Mouse (Mus musculus): ENCODE measurements around the gene Tmem190. TPM values are rescaled to one million over a fixed set of nuclear protein-coding genes. Genes with fewer than 3 reads are reported as not detected.

Tmem190 gene
- polyA plus RNA-seq, 1 experiment from 2014 or later = not detected

DNA sequence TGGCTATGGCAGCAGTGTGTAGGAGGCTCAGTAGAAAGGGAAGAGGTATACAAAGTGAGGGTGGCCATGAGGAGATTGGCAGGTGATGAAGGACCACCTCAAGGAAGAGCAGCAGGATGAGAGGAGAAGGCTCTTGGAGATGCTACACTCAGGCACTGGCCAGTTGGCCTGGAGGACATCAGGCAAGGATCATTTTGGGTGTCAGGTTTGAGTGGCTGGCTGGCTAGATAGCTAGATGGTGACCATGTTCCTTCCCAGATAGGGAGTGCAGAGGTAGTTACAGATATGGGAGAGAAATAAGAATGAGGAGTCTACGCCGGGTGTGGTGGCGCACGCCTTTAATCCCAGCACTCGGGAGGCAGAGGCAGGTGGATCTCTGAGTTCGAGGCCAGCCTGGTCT, 37.9 kb upstream of the Tmem190 start:
- DNase-seq (ENCODE audit: low spot score) = no peak
- H3K27ac ChIP-seq = no peak overlapping the region
- ATAC-seq (ENCODE audit: low FRiP score) = no peak
- no peak overlapping the region for H3K4me3 ChIP-seq (replicated peaks; ENCODE audit: low read length)
- peaks cover 20% of the 10 kb centered on the region for H3K4me1 ChIP-seq (replicated peaks; ENCODE audit: control insufficient read depth, insufficient read depth, low read length)
- H3K9me3 ChIP-seq (ENCODE audit: control insufficient read depth, low read length) = no peaks in the 10 kb centered on the region
- peaks cover 36% of the 10 kb centered on the region for H3K36me3 ChIP-seq (replicated peaks; ENCODE audit: control insufficient read depth, insufficient read depth)
- H3K9ac ChIP-seq = no peak overlapping the region
- no peaks in the 10 kb centered on the region for H3K27me3 ChIP-seq (ENCODE audit: control insufficient read depth, insufficient read depth, low read length)
- H3K4me2 ChIP-seq (replicated peaks) = no peak overlapping the region
- 97% methylated on average over 5 of the region's 6 CpGs for WGBS

- Histone ChIP-seq H3K36me3 (replicated peaks; ENCODE audit: control insufficient read depth, insufficient read depth) (peaks cover 36% of the 10 kb centered on the region), H3K4me2 (replicated peaks) (no peak overlapping the region), H3K4me3 (replicated peaks; ENCODE audit: low read length) (no peak overlapping the region), H3K9ac (no peak overlapping the region), H3K27me3 (ENCODE audit: control insufficient read depth, insufficient read depth, low read length) (no peaks in the 10 kb centered on the region), H3K4me1 (replicated peaks; ENCODE audit: control insufficient read depth, insufficient read depth, low read length) (peaks cover 13% of the 10 kb centered on the region), H3K27ac (no peak overlapping the region), H3K9me3 (ENCODE audit: control insufficient read depth, low read length) (no peaks in the 10 kb centered on the region)
- DNase-seq (ENCODE audit: low spot score) (no peak), ATAC-seq (ENCODE audit: low FRiP score) (no peak)
- WGBS = 85% methylated on average over 22 of the region's 22 CpGs
These were observed 36.3 kb upstream of the Tmem190 start for GRCm38 (mm10) chr7:4746326-4746980.

DNA sequence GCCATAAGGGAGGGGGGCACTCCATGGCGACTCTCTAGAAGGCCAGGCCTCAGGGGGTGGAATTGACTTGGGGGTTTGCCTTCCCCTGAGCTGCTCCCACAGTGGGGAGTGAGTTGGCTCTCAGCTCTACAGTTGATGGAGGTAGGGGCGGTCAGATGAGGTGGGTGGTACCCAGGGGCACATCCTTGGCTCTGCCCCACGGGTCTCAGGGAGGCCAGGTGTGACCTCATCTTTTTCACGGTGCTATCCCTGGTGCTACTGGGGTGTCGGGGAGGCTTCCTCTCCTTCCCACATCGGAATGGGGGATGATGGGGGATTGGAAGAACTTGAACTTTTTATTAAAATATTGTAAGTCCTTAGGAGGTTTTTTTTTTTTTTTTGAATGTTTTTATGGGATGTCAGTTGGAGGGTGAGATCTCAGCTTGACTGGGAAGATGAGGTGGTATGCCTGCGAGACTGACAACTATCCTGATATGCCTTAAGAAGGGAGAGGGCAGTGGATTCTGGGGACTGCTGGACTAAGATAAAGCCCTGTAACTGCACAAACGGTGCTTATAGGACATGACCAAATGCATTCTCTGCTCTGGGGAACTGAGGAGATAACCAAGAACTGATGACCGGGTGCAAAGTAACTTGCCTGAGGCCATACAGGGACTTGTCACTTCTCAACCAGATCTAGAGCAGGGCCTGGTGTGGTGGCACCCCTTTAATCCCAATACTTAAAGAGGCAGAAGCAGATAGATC, 35.4 kb upstream of the Tmem190 start:
- Histone ChIP-seq H3K4me1 (replicated peaks; ENCODE audit: control insufficient read depth, insufficient read depth, low read length) (peaks cover 5% of the 10 kb centered on the region), H3K9ac (no peak overlapping the region), H3K27me3 (ENCODE audit: control insufficient read depth, insufficient read depth, low read length) (no peaks in the 10 kb centered on the region), H3K27ac (no peak overlapping the region), H3K4me2 (replicated peaks) (no peak overlapping the region), H3K9me3 (ENCODE audit: control insufficient read depth, low read length) (no peaks in the 10 kb centered on the region), H3K36me3 (replicated peaks; ENCODE audit: control insufficient read depth, insufficient read depth) (peaks cover 36% of the 10 kb centered on the region), H3K4me3 (replicated peaks; ENCODE audit: low read length) (no peak overlapping the region)
- 84% methylated on average over 9 of the region's 9 CpGs for WGBS
- DNase-seq (ENCODE audit: low spot score) = no peak
- ATAC-seq (ENCODE audit: low FRiP score) = 0 out of 2 replicates have a peak, but pooled peaks have one; percentile 13

DNA sequence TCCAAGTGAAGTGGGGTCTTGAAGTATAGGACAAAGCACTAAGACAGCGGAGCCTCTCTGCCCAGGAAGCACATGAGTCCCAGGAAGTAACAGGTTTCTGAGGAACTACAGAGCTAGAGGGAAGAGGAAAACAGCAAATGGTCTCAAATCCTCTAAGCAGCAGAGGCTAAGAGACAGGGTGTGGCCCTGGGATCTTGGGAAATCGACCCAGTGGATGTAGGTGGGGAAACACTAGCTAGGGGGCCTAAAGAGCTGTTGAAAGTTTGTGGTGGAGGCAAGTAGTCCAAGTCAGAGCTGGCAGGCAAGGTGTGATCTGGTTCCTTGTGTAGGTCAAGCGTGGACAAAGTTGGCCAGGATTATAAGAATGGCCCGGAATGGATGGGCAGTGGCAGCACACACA, 34.4 kb upstream of the Tmem190 start:
- H3K4me2 ChIP-seq (replicated peaks) = no peak overlapping the region
- H3K4me3 ChIP-seq (replicated peaks; ENCODE audit: low read length) = no peak overlapping the region
- no peaks in the 10 kb centered on the region for H3K4me1 ChIP-seq (replicated peaks; ENCODE audit: control insufficient read depth, insufficient read depth, low read length)
- H3K27ac ChIP-seq = no peak overlapping the region
- peaks cover 36% of the 10 kb centered on the region for H3K36me3 ChIP-seq (replicated peaks; ENCODE audit: control insufficient read depth, insufficient read depth)
- 76% methylated on average over 4 of the region's 4 CpGs for WGBS
- DNase-seq (ENCODE audit: low spot score) = no peak
- H3K9ac ChIP-seq = no peak overlapping the region
- no peaks in the 10 kb centered on the region for H3K27me3 ChIP-seq (ENCODE audit: control insufficient read depth, insufficient read depth, low read length)
- ATAC-seq (ENCODE audit: low FRiP score) = no peak
- no peaks in the 10 kb centered on the region for H3K9me3 ChIP-seq (ENCODE audit: control insufficient read depth, low read length)

DNA sequence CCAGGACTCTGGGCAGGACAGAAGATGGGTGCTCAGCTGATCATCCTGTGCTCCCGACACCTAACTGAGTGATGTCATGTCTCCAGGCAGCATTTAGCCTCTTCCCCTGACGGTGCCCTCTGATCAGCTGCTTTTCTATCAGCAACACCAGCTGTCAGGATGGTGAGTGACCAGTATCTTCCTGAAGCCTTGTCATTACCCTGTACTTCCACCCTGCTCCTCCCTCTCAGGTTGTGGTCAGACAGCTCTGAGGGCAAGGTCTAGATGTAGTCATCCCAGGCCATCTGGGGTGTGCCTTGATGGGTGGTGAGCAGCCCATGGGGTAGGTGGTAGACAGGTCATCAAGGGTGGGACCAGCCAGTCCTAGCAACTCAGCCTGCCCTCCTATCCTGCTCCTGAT, 33.6 kb upstream of the Tmem190 start:
- no peak overlapping the region for H3K4me2 ChIP-seq (replicated peaks)
- 90% methylated on average over 2 of the region's 2 CpGs for WGBS
- ATAC-seq (ENCODE audit: low FRiP score) (no peak), DNase-seq (ENCODE audit: low spot score) (no peak)
- H3K9ac ChIP-seq = no peak overlapping the region
- no peaks in the 10 kb centered on the region for H3K27me3 ChIP-seq (ENCODE audit: control insufficient read depth, insufficient read depth, low read length)
- peaks cover 30% of the 10 kb centered on the region for H3K36me3 ChIP-seq (replicated peaks; ENCODE audit: control insufficient read depth, insufficient read depth)
- H3K27ac ChIP-seq = no peak overlapping the region
- no peak overlapping the region for H3K4me3 ChIP-seq (replicated peaks; ENCODE audit: low read length)
- no peaks in the 10 kb centered on the region for H3K9me3 ChIP-seq (ENCODE audit: control insufficient read depth, low read length)
- no peaks in the 10 kb centered on the region for H3K4me1 ChIP-seq (replicated peaks; ENCODE audit: control insufficient read depth, insufficient read depth, low read length)

DNA sequence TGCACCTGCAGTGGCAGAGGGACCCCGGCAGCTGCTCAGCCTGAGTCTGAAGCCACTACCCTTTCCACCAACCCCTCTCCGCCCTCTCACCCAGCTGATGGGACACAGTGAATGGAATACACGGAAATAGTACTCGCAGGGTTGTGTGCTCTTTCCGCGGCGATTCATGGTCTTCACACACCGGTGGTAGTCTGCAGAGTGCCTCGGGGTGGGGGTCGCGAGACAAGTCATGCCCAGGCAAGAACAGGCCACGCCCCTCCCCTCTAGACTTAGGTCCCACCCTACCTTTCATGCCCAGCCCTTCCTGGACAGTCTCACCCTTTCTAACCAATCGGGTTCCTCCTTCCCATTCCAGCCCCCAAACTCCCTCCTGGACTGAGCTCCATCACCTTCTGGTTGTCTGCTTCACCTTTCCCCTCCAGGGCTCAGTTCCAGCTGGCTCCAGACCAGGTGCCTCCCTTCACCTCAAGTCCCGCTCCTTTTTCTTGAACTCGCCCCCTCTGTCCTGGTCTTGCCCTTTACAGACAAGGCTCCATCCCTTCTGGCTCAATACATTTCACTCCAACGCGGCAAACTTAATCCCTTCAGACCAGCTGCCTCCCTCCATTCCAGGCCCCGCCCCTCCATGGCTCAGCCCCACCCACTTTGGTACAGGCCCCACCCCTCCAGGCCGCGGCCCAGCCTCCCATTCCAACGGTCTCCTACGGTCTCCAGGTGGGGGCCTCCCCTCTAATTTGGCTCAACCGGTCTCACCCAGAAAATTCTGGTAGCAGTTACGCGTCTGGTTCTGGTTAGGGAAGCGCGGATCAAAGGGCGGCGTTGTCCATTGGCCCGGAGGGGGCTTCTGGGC, 30.5 kb upstream of the Tmem190 start:
- no peaks in the 10 kb centered on the region for H3K27me3 ChIP-seq (ENCODE audit: control insufficient read depth, insufficient read depth, low read length)
- H3K4me2 ChIP-seq (replicated peaks) = peak overlapping the region; percentile 47
- WGBS = 2% methylated on average over 30 of the region's 30 CpGs
- H3K27ac ChIP-seq = no peak overlapping the region
- no peaks in the 10 kb centered on the region for H3K4me1 ChIP-seq (replicated peaks; ENCODE audit: control insufficient read depth, insufficient read depth, low read length)
- ATAC-seq (ENCODE audit: low FRiP score) (peak; percentile 65), DNase-seq (ENCODE audit: low spot score) (no peak)
- H3K4me3 ChIP-seq (replicated peaks; ENCODE audit: low read length) = peak overlapping the region; percentile 22
- H3K9me3 ChIP-seq (ENCODE audit: control insufficient read depth, low read length) = no peaks in the 10 kb centered on the region
- H3K9ac ChIP-seq = 0 out of 2 replicates have a peak overlapping the region, but pooled peaks have one; percentile 1
- H3K36me3 ChIP-seq (replicated peaks; ENCODE audit: control insufficient read depth, insufficient read depth) = peaks cover 2% of the 10 kb centered on the region; the same call in 1 of the 2 replicates

DNA sequence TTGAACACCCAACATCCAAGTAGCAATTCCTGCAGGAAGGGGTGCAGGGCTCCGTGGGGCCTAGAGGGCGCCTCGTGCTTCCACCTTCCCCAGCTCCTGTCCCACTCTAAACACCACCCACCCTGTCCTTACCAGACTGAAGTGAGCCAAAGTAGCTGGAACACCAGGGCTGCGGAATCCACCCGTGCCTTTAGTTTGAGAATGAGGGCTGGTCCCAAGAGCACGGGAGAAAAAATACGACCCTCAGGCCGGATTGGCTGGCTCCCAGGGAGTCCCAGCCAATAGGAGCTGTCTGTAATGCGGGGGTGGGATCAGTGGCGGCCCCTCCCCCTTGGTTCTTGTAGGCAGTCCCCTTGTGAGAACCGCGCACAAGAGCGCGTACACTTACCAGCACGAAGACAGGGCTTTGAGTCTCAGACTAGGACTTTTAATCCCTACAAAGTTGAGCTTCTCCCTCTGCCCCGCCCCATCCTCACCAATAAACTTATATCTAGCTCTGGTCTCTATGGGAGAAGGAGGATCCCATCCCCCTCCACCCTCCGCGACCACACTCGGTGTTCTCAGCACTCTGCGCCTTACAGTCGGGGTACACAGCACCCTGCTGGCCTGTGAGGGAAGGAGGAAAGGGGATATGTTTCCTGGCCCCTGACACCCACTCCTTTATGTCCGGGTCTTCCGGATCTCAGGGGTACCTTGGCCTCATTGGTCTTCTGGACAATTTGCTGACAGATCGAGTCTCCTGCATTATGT, 29.7 kb upstream of the Tmem190 start, which contains the start of gene Cox6b2:
Cox6b2 (minus strand) TSS at position 274 of the 750 bp plus-strand sequence.
- no peaks in the 10 kb centered on the region for H3K4me1 ChIP-seq (replicated peaks; ENCODE audit: control insufficient read depth, insufficient read depth, low read length)
- no peaks in the 10 kb centered on the region for H3K9me3 ChIP-seq (ENCODE audit: control insufficient read depth, low read length)
- H3K36me3 ChIP-seq (replicated peaks; ENCODE audit: control insufficient read depth, insufficient read depth) = no peaks in the 10 kb centered on the region; the same call in 1 of the 2 replicates
- peak; percentile 93 for ATAC-seq (ENCODE audit: low FRiP score)
- WGBS = 4% methylated on average over 24 of the region's 24 CpGs
- H3K4me2 ChIP-seq (replicated peaks) = peak within 1 kb of the TSS; percentile 47
- peak within 1 kb of the TSS; percentile 22 for H3K4me3 ChIP-seq (replicated peaks; ENCODE audit: low read length)
- no peak within 1 kb of the TSS for H3K27ac ChIP-seq
- peak; percentile 76 for DNase-seq (ENCODE audit: low spot score)
- 0 out of 2 replicates have a peak within 1 kb of the TSS, but pooled peaks have one; percentile 1 for H3K9ac ChIP-seq
- no peaks in the 10 kb centered on the region for H3K27me3 ChIP-seq (ENCODE audit: control insufficient read depth, insufficient read depth, low read length)

DNA sequence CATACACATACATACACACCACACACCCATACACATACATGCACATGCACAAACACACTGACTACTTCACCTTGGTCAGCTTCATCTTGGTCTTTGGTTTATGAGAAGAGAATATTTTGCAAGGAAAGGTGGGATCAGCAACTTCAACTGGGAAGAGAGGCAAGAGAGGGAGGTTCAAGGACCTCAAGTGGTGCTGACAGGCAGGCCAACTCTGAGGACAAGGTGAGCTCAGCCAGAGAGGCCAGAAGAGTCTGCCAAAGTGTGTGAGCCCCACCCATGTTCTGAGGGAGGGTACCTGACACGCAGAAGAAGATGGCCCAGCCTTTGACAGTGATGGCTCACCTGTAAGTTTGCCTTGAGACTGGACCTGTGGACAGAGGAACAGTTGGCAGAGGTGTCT, 23.1 kb upstream of the Tmem190 start:
- Histone ChIP-seq H3K4me3 (replicated peaks; ENCODE audit: low read length) (no peak overlapping the region), H3K27ac (no peak overlapping the region), H3K4me1 (replicated peaks; ENCODE audit: control insufficient read depth, insufficient read depth, low read length) (no peaks in the 10 kb centered on the region), H3K9ac (no peak overlapping the region), H3K36me3 (replicated peaks; ENCODE audit: control insufficient read depth, insufficient read depth) (no peaks in the 10 kb centered on the region), H3K27me3 (ENCODE audit: control insufficient read depth, insufficient read depth, low read length) (no peaks in the 10 kb centered on the region), H3K9me3 (ENCODE audit: control insufficient read depth, low read length) (no peaks in the 10 kb centered on the region), H3K4me2 (replicated peaks) (no peak overlapping the region)
- 59% methylated on average over 1 of the region's 1 CpGs for WGBS
- no peak for DNase-seq (ENCODE audit: low spot score)
- no peak for ATAC-seq (ENCODE audit: low FRiP score)
